Mouse (Mus musculus) heart, postnatal 0 days (tissue): Measurements from ENCODE around the gene Kcna7.

ENCODE experiments used
- CTCF ChIP-seq: IDR thresholded peaks from 2 replicates; pipeline ENCODE4 v1.5.1; 2016; ENCODE audit warnings: antibody characterized with exemption, control low read depth, low read depth
- EP300 ChIP-seq: IDR thresholded peaks from 2 replicates; pipeline ENCODE4 v1.6.1; 2016; ENCODE audit warnings: antibody characterized with exemption, low read depth

DNA sequence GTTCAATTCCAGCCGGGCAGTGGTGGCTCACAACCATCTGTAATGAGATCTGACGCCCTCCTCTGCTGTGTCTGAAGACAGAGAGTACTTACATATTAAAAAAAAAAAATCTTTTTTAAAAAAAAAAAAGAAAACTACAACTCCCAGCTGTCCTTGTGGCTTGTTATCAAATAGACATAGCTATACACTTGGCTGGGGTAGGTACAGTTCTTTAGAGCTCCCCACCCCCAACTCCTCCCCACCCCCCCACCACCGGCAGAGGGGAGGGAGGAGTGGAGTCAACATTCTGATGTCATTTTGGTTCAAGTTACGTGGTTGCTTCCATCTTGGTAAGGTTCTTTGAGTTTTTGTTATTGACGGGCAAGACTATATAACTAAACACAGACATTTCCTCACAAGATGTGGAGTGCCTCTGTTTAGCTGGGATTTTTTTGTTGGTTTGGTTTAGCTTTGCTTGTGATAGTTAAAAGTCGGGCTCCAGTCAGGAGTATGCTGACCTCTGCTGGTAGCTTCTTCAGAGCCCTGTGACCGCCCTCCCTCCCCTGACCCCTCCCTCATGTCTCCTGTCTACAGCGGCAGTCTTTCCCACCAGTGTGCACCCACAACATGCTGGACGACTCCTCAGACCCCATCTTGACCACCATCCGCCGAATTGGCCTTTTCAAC lies 42.0 kb downstream of the Kcna7 start:
- TF ChIP-seq CTCF (peak; percentile 58), EP300 (no peak)
